Mouse (Mus musculus) megakaryocyte, embryonic 14.5 days (primary cell): ENCODE measurements around the gene Shisa9.

Experiments
- FLI1 ChIP-seq: IDR thresholded peaks from 2 replicates; pipeline ENCODE4 v1.6.1; 2012; ENCODE audit warnings: low read length, inconsistent platforms, mixed read lengths
- GATA1 ChIP-seq: IDR thresholded peaks from 3 replicates; pipeline ENCODE4 v1.6.1; 2012; ENCODE audit warnings: mixed read lengths, low read length, inconsistent platforms, borderline replicate concordance

GRCm38 (mm10) chr16:12203055-12203454 is 219.1 kb downstream of the Shisa9 start:
- TF ChIP-seq GATA1 (no peak), FLI1 (no peak)
